Mouse (Mus musculus) c-Kit-positive CD71-positive TER-119-positive erythroid progenitor cells, embryonic 14.5 days (primary cell): ENCODE measurements at regions not wholly inside any gene's neighbourhood (a gene's known extent, or its start where the extent isn't known, plus 50 kb on each side); places are given as distances from the start of the nearest gene placed in this dataset.

Experiments
- DNase-seq: peaks from one replicate; pipeline ENCODE4 v3.0.0-alpha.2; 2013; ENCODE audit warnings: low spot score

DNA sequence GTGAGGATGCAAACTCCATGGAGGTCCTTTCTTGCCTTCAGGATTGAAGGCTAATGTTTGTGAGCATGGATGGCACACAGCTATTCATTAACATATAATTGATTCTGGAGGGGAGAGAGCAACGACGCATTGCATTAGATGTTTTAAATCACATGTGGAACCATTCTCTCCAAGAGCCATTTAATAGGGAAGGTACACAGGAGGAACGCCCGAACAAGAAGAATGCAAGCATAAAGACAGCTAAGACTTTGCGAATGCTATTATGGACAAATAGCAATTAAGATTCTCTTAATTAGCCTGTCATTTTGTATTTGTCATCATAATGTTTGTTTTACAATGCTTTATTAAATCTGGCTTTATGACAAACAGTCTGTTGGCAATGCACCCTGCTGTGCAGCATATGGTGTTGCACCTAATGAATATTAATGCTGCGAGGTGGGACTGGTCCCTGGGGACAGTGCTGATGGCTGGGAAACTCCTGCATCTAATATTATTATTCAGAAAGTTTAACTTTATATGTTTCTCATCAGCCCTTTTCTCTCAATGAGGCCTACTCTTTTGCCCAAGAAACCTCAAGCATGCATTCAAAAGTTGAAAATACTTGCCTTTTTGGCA is 497.5 kb downstream of the Pros1 start:
- DNase-seq: no peak

DNA sequence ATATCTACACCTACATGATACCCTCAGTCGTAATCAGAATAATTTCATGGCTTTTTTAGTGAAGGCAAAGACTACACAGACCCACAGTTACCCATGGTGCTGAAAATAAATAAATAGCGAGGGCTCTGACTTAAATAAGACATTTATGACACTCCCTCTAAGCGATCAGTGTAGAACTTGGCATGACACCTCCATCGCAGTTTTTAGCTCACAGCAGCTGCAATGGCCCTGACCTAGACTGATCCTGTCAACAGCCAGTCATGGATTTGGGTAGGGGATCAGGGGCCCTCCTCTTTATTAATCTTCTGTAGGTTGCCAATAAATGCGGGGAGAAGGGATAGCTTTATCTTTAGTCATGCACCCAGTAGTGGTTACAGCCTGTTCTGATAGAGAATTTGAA is 494.1 kb downstream of the Epha3 start:
- DNase-seq: no peak

DNA sequence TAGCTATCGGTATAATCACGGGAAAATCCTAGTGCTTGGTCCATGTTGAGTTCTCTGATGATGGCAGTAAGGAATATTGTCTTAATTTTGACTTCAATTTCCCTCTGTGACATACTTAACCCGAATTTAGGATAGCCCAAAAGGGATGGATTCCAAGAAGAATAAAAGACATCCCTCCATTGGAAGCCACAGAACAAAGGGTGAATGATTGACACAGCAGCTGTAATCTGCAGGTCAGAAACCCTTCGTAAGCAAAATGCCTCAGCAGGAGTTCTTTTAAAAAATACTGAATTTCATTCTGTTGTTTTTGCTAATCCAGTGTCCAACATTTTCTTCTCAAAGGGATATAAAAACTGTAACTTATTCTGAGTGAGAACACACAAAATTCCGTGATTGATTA is 492.7 kb downstream of the Epha3 start:
- no peak for DNase-seq

DNA sequence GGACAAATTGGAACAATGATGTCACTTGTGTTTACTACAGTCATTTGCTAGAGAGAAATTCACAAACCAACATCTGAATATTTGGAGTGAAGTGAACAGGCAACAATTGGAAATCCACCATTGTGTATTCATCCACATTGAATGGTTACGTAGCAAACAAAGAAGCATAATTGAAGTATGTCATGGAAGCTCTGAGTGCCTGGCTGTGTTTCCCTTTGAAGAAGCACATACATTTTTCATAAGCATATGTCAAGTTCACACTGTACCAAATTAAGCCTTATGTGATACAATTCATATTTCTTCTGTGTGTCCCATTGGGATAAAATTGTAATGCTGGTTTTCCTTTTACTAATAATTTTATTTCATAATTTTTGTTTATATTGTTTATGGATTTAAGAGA is 459.0 kb downstream of the Epha3 start:
- no peak for DNase-seq

DNA sequence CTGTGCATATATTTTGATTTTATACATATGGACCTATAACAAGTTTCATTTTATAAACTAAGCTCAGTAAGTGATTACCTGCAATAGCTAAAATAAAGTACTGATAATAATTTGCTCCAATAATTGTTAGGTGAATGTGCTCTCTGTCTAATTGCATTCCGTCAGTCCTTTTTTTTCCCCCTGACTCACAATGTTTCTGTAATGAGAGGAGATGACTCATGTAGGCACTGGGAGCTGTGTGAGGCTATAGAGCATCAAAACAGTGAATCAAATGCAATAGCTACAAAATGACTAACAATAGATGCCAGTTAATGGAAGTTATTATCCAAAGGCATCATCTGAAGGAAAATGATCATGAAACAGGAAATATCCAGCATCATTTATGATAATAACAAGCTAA is 451.3 kb downstream of the Epha3 start:
- no peak for DNase-seq

DNA sequence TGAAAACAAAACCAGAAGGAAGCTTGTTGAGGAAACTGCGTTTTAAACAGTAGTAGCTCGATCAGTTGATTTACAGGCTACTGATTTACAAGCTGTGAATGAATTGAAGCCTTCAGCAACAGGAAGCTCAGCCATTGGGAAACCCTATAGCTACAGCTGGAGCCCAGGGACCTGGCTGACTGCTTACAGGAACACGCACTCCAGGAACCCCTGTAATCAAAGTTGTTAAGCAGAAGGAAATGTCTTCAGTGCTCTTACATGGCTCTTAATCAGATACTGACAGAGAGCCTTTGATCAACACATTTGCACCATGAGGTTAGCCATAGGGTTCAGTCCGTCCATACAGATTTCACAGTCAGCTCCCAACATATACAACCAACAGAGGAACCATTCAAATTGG is 411.7 kb downstream of the Epha3 start:
- DNase-seq: no peak

DNA sequence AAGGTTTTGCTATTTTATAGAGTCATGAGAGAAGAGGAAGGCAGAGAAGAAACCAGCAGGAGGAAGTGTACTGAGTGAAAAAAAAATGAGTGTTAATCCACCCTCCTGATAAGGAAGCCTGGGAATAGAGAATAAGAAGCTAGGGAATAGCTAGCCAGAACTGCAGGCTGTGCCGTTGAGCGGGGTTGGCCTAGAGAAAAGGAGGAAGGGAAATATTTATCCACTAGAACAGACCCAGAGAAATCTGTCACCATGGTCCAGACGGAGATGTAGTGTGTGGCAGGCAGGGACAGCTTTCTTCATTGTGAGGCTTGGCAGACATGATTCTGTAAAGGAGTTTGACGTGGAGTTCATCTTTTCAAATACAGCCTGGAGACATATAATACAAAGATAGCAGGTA is 397.4 kb downstream of the Epha3 start:
- no peak for DNase-seq

DNA sequence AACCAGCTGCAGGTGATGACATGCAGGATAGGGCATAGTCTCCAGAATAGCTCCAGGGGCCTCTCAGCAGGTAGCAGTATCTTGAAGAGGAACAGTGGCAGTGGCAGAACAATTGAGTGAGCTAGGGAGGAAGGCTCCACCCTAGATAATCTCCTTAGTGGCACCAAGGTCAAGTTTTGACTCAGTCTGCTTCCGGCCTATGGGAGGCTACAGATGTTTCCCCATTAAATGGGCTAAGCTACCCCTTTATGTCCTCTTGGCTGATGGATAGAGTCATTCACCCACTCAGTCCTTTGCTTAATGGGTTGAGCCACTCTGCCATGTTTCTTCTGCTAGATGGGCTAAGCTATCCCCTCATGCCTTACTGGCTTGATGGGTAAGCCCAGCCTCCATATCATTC is 395.1 kb downstream of the Epha3 start:
- no peak for DNase-seq
